Mouse (Mus musculus) lung, embryonic 14.5 days (tissue): ENCODE results near the gene Lmln. TPM values are rescaled to one million over a fixed set of nuclear protein-coding genes. Genes with fewer than 3 reads are reported as not detected.

Experiments used
- ATAC-seq: fragments of 200-750 bp; cut with Nextera tagmentation; 2 replicates; pipeline ENCODE4 v1.8.0; 2017; ENCODE audit warnings: mild to moderate bottlenecking, moderate TSS enrichment, moderate library complexity; ENCODE audit not compliant: insufficient read depth
- DNase-seq: peaks from one replicate; pipeline ENCODE4 v3.0.0-alpha.2; 2015
- H3K27ac ChIP-seq: fragments of 300-500 bp; sonication (generic); 2 replicates; pipeline ENCODE4 v1.5.1; 2014; ENCODE audit warnings: low read depth, mild to moderate bottlenecking, moderate library complexity
- H3K27me3 ChIP-seq: fragments of 300-500 bp; sonication (generic); 2 replicates; pipeline ENCODE4 v1.6.1; 2014; ENCODE audit warnings: low read length, control low read depth; ENCODE audit not compliant: insufficient read depth
- H3K36me3 ChIP-seq: fragments of 300-500 bp; sonication (generic); 2 replicates; pipeline ENCODE4 v1.6.1; 2014; ENCODE audit warnings: control low read depth; ENCODE audit not compliant: insufficient read depth
- H3K4me1 ChIP-seq: fragments of 300-500 bp; sonication (generic); 2 replicates; pipeline ENCODE4 v1.6.1; 2014; ENCODE audit warnings: antibody characterized with exemption, control low read depth; ENCODE audit not compliant: insufficient read depth
- H3K4me2 ChIP-seq: fragments of 300-500 bp; sonication (generic); 2 replicates; pipeline ENCODE4 v1.6.1; 2014; ENCODE audit warnings: mild to moderate bottlenecking
- H3K4me3 ChIP-seq: fragments of 300-500 bp; sonication (generic); 2 replicates; pipeline ENCODE4 v1.5.1; 2014; ENCODE audit warnings: low read depth, low read length
- H3K9ac ChIP-seq: fragments of 300-500 bp; sonication (generic); 2 replicates; pipeline ENCODE4 v1.6.1; 2014
- H3K9me3 ChIP-seq: fragments of 300-500 bp; sonication (generic); 2 replicates; pipeline ENCODE4 v1.6.1; 2016; ENCODE audit warnings: low read depth, low read length, control low read depth
- CTCF ChIP-seq: IDR thresholded peaks from 2 replicates; pipeline ENCODE4 v1.5.1; 2016; ENCODE audit warnings: antibody characterized with exemption, low read depth
- WGBS: fragments of 180-500 bp; shearing (Covaris S2); extraction: QIAGEN DNeasy Blood & Tissue Kit; methylation state at CpG from one replicate; pipeline ENCODE4 v1.1.7; 2014; 5-methylcytosine and 5-hydroxymethylcytosine counted together
- polyA plus RNA-seq: library from polyadenylated mRNA; unstranded; fragments of >200 nt; fragmentation: Nextera tagmentation; extraction: Ambion mirVana; gene quantifications from 2 replicates; pipeline ENCODE4 v1.2.1, GENCODE M21; 2014

The Lmln gene
- polyA plus RNA-seq: 3.5 and 3.8 TPM in 2 replicates

GRCm38 (mm10) chr16:33062024-33062681 lies at the start of gene Lmln:
Gene Lmln (plus strand): TSS chr16:33062521.
- no peaks in the 10 kb centered on the region for H3K27me3 ChIP-seq
- DNase-seq (peak; percentile 97), ATAC-seq (peak; percentile 98)
- H3K27ac ChIP-seq: peak within 1 kb of the TSS; percentile 70
- peak within 1 kb of the TSS; percentile 66 for H3K9ac ChIP-seq
- peaks cover 8% of the 10 kb centered on the region for H3K4me1 ChIP-seq
- no peak for TF ChIP-seq CTCF
- peak within 1 kb of the TSS; percentile 76 for H3K4me3 ChIP-seq
- peaks cover 35% of the 10 kb centered on the region for H3K36me3 ChIP-seq
- no peaks in the 10 kb centered on the region for H3K9me3 ChIP-seq
- under 1% methylated on average over 63 of the region's 64 CpGs for WGBS
- peak within 1 kb of the TSS; percentile 87 for H3K4me2 ChIP-seq

GRCm38 (mm10) chr16:33013801-33014200 lies 48.5 kb upstream of the Lmln start:
- Histone ChIP-seq H3K4me1 (peaks cover 8% of the 10 kb centered on the region; the same call in 1 of the 2 replicates), H3K36me3 (peaks cover 56% of the 10 kb centered on the region), H3K9me3 (no peaks in the 10 kb centered on the region), H3K4me3 (no peak overlapping the region), H3K4me2 (no peak overlapping the region), H3K9ac (no peak overlapping the region), H3K27ac (no peak overlapping the region), H3K27me3 (no peaks in the 10 kb centered on the region)
- no peak for TF ChIP-seq CTCF
- DNase-seq (no peak), ATAC-seq (no peak)
- 90% methylated on average over 5 of the region's 5 CpGs for WGBS

GRCm38 (mm10) chr16:33014921-33015320 lies 47.4 kb upstream of the Lmln start:
- DNase-seq (peak; percentile 55), ATAC-seq (peak; percentile 46; the same call in 1 of the 2 replicates)
- WGBS: 88% methylated on average over 1 of the region's 1 CpGs
- Histone ChIP-seq H3K9ac (no peak overlapping the region), H3K4me2 (no peak overlapping the region), H3K36me3 (peaks cover 45% of the 10 kb centered on the region), H3K9me3 (no peaks in the 10 kb centered on the region), H3K27me3 (no peaks in the 10 kb centered on the region), H3K27ac (peak overlapping the region; percentile 46; the same call in 1 of the 2 replicates), H3K4me1 (peaks cover 8% of the 10 kb centered on the region; the same call in 1 of the 2 replicates), H3K4me3 (no peak overlapping the region)
- TF ChIP-seq CTCF: no peak

GRCm38 (mm10) chr16:33015396-33015907 lies 46.9 kb upstream of the Lmln start:
- no peaks in the 10 kb centered on the region for H3K9me3 ChIP-seq
- H3K27ac ChIP-seq: peak overlapping the region; percentile 50; the same call in 1 of the 2 replicates
- H3K4me3 ChIP-seq: no peak overlapping the region
- peaks cover 40% of the 10 kb centered on the region for H3K36me3 ChIP-seq
- H3K9ac ChIP-seq: no peak overlapping the region
- TF ChIP-seq CTCF: no peak
- WGBS: 86% methylated on average over 3 of the region's 3 CpGs
- ATAC-seq: peak; percentile 69
- H3K27me3 ChIP-seq: no peaks in the 10 kb centered on the region
- H3K4me1 ChIP-seq: peaks cover 8% of the 10 kb centered on the region; the same call in 1 of the 2 replicates
- no peak overlapping the region for H3K4me2 ChIP-seq
- DNase-seq: peak; percentile 76

GRCm38 (mm10) chr16:33015986-33016385 lies 46.3 kb upstream of the Lmln start:
- Histone ChIP-seq H3K27ac (peak overlapping the region; percentile 50; the same call in 1 of the 2 replicates), H3K9ac (no peak overlapping the region), H3K36me3 (peaks cover 35% of the 10 kb centered on the region), H3K4me1 (peaks cover 8% of the 10 kb centered on the region; the same call in 1 of the 2 replicates), H3K4me2 (no peak overlapping the region), H3K27me3 (no peaks in the 10 kb centered on the region), H3K4me3 (no peak overlapping the region), H3K9me3 (no peaks in the 10 kb centered on the region)
- WGBS: 80% methylated on average over 2 of the region's 2 CpGs
- ATAC-seq (no peak), DNase-seq (peak; percentile 28)
- no peak for TF ChIP-seq CTCF

- Histone ChIP-seq H3K4me1 (peaks cover 8% of the 10 kb centered on the region; the same call in 1 of the 2 replicates), H3K9ac (no peak overlapping the region), H3K9me3 (no peaks in the 10 kb centered on the region), H3K4me2 (no peak overlapping the region), H3K27me3 (no peaks in the 10 kb centered on the region), H3K36me3 (peaks cover 23% of the 10 kb centered on the region), H3K27ac (0 out of 2 replicates have a peak overlapping the region, but pooled peaks have one; percentile 30), H3K4me3 (no peak overlapping the region)
- ATAC-seq (no peak), DNase-seq (peak; percentile 48)
- WGBS: 78% methylated on average over 5 of the region's 5 CpGs
- TF ChIP-seq CTCF: no peak
These were observed 44.5 kb upstream of the Lmln start for GRCm38 (mm10) chr16:33017677-33018349.

- DNase-seq: no peak
- Histone ChIP-seq H3K27me3 (no peaks in the 10 kb centered on the region), H3K4me2 (no peak overlapping the region), H3K4me1 (peaks cover 8% of the 10 kb centered on the region; the same call in 1 of the 2 replicates), H3K27ac (no peak overlapping the region), H3K9me3 (no peaks in the 10 kb centered on the region), H3K36me3 (peaks cover 11% of the 10 kb centered on the region; the same call in 1 of the 2 replicates), H3K4me3 (no peak overlapping the region), H3K9ac (no peak overlapping the region)
- WGBS: 67% methylated on average over 21 of the region's 21 CpGs
- no peak for TF ChIP-seq CTCF
- no peak for ATAC-seq
These were observed 43.1 kb upstream of the Lmln start for GRCm38 (mm10) chr16:33019117-33019770.
